Mouse (Mus musculus) small intestine, adult 10 weeks (tissue): ENCODE data around the gene Shkbp1. TPM values are rescaled to one million over a fixed set of nuclear protein-coding genes. Genes with fewer than 3 reads are reported as not detected.

Experiments used
- polyA plus RNA-seq: library from polyadenylated mRNA; stranded (reverse); fragments of 350-450 nt; fragmentation: Illumina TruSeq; extraction: RNeasy Lipid Tissue Mini Kit (QIAGEN cat#74804); gene quantifications from one replicate; pipeline ENCODE4 v1.2.3, GENCODE M21; 2014; ENCODE audit warnings: low replicate concordance

The Shkbp1 gene
- polyA plus RNA-seq, result not detected

DNA sequence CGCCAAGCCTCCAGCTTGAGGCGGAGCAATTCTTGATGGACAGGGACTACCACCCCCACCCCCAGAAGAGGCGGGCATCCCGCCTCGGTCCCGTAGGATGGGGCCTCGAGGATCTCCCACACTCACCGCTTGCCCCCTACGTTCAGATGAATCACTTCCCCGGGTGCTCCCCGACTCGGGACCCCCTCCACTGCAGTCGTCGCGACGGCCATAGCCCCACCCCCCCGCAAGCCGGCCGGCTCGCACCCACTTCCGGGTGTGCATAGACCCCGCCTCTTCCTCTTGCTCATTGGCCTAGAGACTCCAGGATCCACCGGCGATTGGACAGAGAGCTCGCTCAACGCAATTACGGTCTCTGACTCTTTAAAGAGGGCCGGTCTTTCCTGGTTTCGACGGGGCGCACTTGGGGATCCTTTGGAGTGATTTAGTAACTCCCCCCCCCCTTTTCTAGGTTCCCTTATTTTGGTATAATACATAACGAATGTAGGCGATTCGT is at the start of gene Shkbp1:
Shkbp1 (minus strand) TSS at position 275 of the 496 bp plus-strand sequence.

DNA sequence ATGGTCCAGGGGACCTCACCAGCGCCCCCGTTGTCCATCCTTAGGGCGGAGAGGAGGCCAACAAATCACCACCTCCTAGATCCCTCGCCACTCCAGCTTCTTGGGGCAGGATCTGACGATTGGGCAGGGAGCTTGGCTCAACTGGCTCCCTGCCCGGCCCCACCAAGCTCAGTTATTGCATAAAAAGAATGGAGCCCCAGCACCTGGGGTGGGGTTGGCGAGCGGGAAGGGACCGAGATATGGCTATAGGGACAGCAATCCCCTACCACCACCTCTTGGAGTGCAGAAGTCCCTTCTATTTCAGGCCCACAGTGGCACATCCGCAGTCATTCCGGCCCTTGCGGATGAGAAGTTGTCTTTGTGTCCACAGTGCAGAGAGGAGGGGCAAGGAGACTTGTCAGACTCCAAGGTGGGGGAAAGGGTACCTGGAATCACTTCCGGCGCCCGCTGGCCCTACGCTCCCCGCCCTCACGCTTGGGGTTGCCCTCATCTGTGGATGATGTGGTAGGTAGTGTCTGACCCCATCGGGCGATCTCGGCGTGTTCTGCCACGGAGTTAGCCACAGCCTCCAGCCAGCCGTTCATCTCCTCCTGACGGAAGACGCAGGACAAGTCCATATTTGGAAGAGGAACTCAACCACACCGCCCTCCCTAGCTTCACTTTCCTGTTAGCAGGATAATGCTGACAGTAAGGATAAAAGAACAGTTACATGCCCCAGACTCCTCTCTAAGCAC is 1.2 kb upstream of the Shkbp1 start, which contains the start of gene Gm20479:
Gm20479 (minus strand) TSS at position 559 of the 734 bp plus-strand sequence.

GRCm38 (mm10) chr7:27337175-27337853 is 18.5 kb downstream of the Shkbp1 start, which contains the start of gene Ltbp4:
TSS of gene Ltbp4 (minus strand) at chr7:27337692.

Other genes starting within 250 kb of the Shkbp1 start
- gene Cyp2f2, start 236.1 kb downstream of the Shkbp1 start, polyA plus RNA-seq, result not detected
- gene Cyp2t4, start 202.3 kb downstream of the Shkbp1 start, polyA plus RNA-seq, result not detected
- gene Egln2, start 189.2 kb downstream of the Shkbp1 start, polyA plus RNA-seq, result 4.3 TPM
- gene Rab4b, start 177.1 kb downstream of the Shkbp1 start, polyA plus RNA-seq, result 2.8 TPM
- gene Gm21983, start 174.9 kb downstream of the Shkbp1 start, polyA plus RNA-seq, result not detected
- gene Mia, start 174.9 kb downstream of the Shkbp1 start, polyA plus RNA-seq, result not detected
- gene BC024978, start 160.2 kb downstream of the Shkbp1 start, polyA plus RNA-seq, result 4.9 TPM
- gene Snrpa, start 159.7 kb downstream of the Shkbp1 start, polyA plus RNA-seq, result 2.3 TPM
- 0.45 TPM for gene Itpkc, start 127.4 kb downstream of the Shkbp1 start, polyA plus RNA-seq
- gene Coq8b, start 123.0 kb downstream of the Shkbp1 start, polyA plus RNA-seq, result not detected
- 0.07 TPM for gene Numbl, start 97.6 kb downstream of the Shkbp1 start, polyA plus RNA-seq
- gene Ltbp4, start 18.3 kb downstream of the Shkbp1 start, polyA plus RNA-seq, result not detected
- gene Gm20479, start 1.4 kb upstream of the Shkbp1 start, polyA plus RNA-seq, result not detected
- not detected for gene Sptbn4, start 91.7 kb upstream of the Shkbp1 start, polyA plus RNA-seq
- not detected for gene Blvrb, start 92.0 kb upstream of the Shkbp1 start, polyA plus RNA-seq
- gene Sertad3, start 117.7 kb upstream of the Shkbp1 start, polyA plus RNA-seq, result 1.2 TPM
- gene Sertad1, start 130.9 kb upstream of the Shkbp1 start, polyA plus RNA-seq, result 0.71 TPM
- gene Prx, start 143.3 kb upstream of the Shkbp1 start, polyA plus RNA-seq, result not detected
- gene Hipk4, start 167.2 kb upstream of the Shkbp1 start, polyA plus RNA-seq, result 0.15 TPM
- gene Pld3, start 197.2 kb upstream of the Shkbp1 start, polyA plus RNA-seq, result not detected
- 2.2 TPM for gene 2310022A10Rik, start 197.2 kb upstream of the Shkbp1 start, polyA plus RNA-seq
- 2.2 TPM for gene Akt2, start 235.5 kb upstream of the Shkbp1 start, polyA plus RNA-seq